Mouse (Mus musculus) thymus, adult 2 months (tissue): ENCODE data around the gene Cyp46a1.

Source experiments
- CTCF ChIP-seq: fragments of 200-500 bp; IDR thresholded peaks from 2 replicates; pipeline ENCODE4 v1.5.1; 2012; ENCODE audit warnings: mild to moderate bottlenecking, control low read depth, low read length, moderate library complexity, borderline replicate concordance; ENCODE audit not compliant: control insufficient read depth, poor library complexity, insufficient read depth; ENCODE audit errors: extremely low read depth
- POLR2A ChIP-seq: fragments of 200-500 bp; IDR thresholded peaks from 2 replicates; pipeline ENCODE4 v1.6.1; 2012; ENCODE audit warnings: mild to moderate bottlenecking, low read length, control low read depth, moderate library complexity; ENCODE audit not compliant: control insufficient read depth, poor library complexity, insufficient read depth; ENCODE audit errors: extremely low read depth

DNA sequence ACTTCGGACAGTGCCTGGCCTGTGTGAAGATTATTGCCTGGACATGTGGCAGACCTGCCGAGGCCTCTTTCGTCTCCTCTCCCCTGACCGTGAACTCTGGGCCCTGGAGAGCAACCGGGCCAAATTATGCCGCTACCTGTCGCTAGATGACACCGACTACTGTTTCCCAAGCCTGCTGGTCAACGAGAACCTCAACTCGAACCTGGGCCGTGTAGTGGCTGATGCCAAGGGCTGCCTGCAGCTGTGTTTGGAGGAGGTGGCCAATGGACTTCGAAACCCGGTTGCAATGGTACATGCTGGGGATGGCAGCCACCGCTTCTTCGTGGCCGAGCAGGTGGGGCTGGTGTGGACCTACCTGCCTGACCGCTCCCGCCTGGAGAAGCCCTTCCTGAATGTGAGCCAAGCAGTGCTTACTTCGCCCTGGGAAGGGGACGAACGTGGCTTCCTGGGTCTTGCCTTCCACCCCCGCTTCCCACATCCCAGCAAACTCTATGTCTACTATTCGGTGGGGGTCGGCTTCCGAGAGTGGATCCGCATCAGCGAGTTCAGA, 22.4 kb upstream of the Cyp46a1 start:
- TF ChIP-seq CTCF = no peak
- no peak for TF ChIP-seq POLR2A
